Mouse (Mus musculus): ENCODE data around the gene Prss46. TPM values are rescaled to one million over a fixed set of nuclear protein-coding genes. Genes with fewer than 3 reads are reported as not detected.

The Prss46 gene
- polyA plus RNA-seq, 1 experiment from 2014 or later: not detected

GRCm38 (mm10) chr9:110890026-110890783, 45.9 kb downstream of the Prss46 start:
- peaks cover 28% of the 10 kb centered on the region for H3K27me3 ChIP-seq (ENCODE audit: poor library complexity, severe bottlenecking)
- no peaks in the 10 kb centered on the region for H3K36me3 ChIP-seq (replicated peaks)
- H3K27ac ChIP-seq: no peak overlapping the region
- no peaks in the 10 kb centered on the region for H3K9me3 ChIP-seq
- 13% methylated on average over 21 of the region's 21 CpGs for WGBS
- no peak overlapping the region for H3K4me3 ChIP-seq
- peaks cover 37% of the 10 kb centered on the region for H3K4me1 ChIP-seq
- DNase-seq (ENCODE audit: extremely low spot score, low spot score): no peak

GRCm38 (mm10) chr9:110891077-110891828, 46.9 kb downstream of the Prss46 start:
- Histone ChIP-seq H3K27ac (peak overlapping the region; percentile 13; the same call in 1 of the 2 replicates), H3K9me3 (no peaks in the 10 kb centered on the region), H3K36me3 (replicated peaks) (no peaks in the 10 kb centered on the region), H3K4me1 (peaks cover 47% of the 10 kb centered on the region), H3K4me3 (no peak overlapping the region), H3K27me3 (ENCODE audit: poor library complexity, severe bottlenecking) (peaks cover 34% of the 10 kb centered on the region)
- WGBS: 85% methylated on average over 12 of the region's 12 CpGs
- DNase-seq (ENCODE audit: extremely low spot score, low spot score): no peak

GRCm38 (mm10) chr9:110892552-110892951, 48.2 kb downstream of the Prss46 start:
- H3K27me3 ChIP-seq (ENCODE audit: poor library complexity, severe bottlenecking): peaks cover 37% of the 10 kb centered on the region
- peaks cover 49% of the 10 kb centered on the region for H3K4me1 ChIP-seq
- H3K36me3 ChIP-seq (replicated peaks): no peaks in the 10 kb centered on the region
- DNase-seq (ENCODE audit: extremely low spot score, low spot score): no peak
- H3K27ac ChIP-seq: no peak overlapping the region
- no peak overlapping the region for H3K4me3 ChIP-seq
- 91% methylated on average over 3 of the region's 3 CpGs for WGBS
- no peaks in the 10 kb centered on the region for H3K9me3 ChIP-seq

- WGBS: 72% methylated on average over 10 of the region's 10 CpGs
- H3K4me1 ChIP-seq: peaks cover 44% of the 10 kb centered on the region
- no peak for DNase-seq (ENCODE audit: extremely low spot score, low spot score)
Observed at GRCm38 (mm10) chr9:110893429-110893828, 49.1 kb downstream of the Prss46 start.

GRCm38 (mm10) chr9:110895507-110895906, 51.2 kb downstream of the Prss46 start:
- H3K4me1 ChIP-seq: peaks cover 31% of the 10 kb centered on the region
- H3K27ac ChIP-seq: peak overlapping the region; percentile 44
- H3K4me3 ChIP-seq: peak overlapping the region; percentile 35; the same call in 1 of the 2 replicates
- peaks cover 34% of the 10 kb centered on the region for H3K27me3 ChIP-seq (ENCODE audit: poor library complexity, severe bottlenecking)
- no peaks in the 10 kb centered on the region for H3K36me3 ChIP-seq (replicated peaks)
- H3K9me3 ChIP-seq: no peaks in the 10 kb centered on the region
- DNase-seq (ENCODE audit: extremely low spot score, low spot score): no peak
- WGBS: 48% methylated on average over 5 of the region's 5 CpGs

More at GRCm38 (mm10) chr9:110893429-110893828, 49.1 kb downstream of the Prss46 start:
- H3K9me3 ChIP-seq: no peaks in the 10 kb centered on the region
- no peak overlapping the region for H3K4me3 ChIP-seq
- no peaks in the 10 kb centered on the region for H3K36me3 ChIP-seq (replicated peaks)
- no peak overlapping the region for H3K27ac ChIP-seq
- peaks cover 43% of the 10 kb centered on the region for H3K27me3 ChIP-seq (ENCODE audit: poor library complexity, severe bottlenecking)

- peak overlapping the region; percentile 35 for H3K4me3 ChIP-seq
- H3K9me3 ChIP-seq: no peaks in the 10 kb centered on the region
- peak overlapping the region; percentile 44 for H3K27ac ChIP-seq
- H3K4me1 ChIP-seq: peaks cover 26% of the 10 kb centered on the region
- H3K27me3 ChIP-seq (ENCODE audit: poor library complexity, severe bottlenecking): peaks cover 34% of the 10 kb centered on the region
- WGBS: 21% methylated on average over 7 of the region's 7 CpGs
- no peak for DNase-seq (ENCODE audit: extremely low spot score, low spot score)
- H3K36me3 ChIP-seq (replicated peaks): no peaks in the 10 kb centered on the region
Observed at GRCm38 (mm10) chr9:110895994-110896393, 51.7 kb downstream of the Prss46 start.

GRCm38 (mm10) chr9:110896595-110896994, 52.3 kb downstream of the Prss46 start:
- Histone ChIP-seq H3K27ac (peak overlapping the region; percentile 44), H3K4me1 (peaks cover 22% of the 10 kb centered on the region), H3K27me3 (ENCODE audit: poor library complexity, severe bottlenecking) (peaks cover 34% of the 10 kb centered on the region), H3K4me3 (peak overlapping the region; percentile 35), H3K9me3 (no peaks in the 10 kb centered on the region), H3K36me3 (replicated peaks) (no peaks in the 10 kb centered on the region)
- DNase-seq (ENCODE audit: extremely low spot score, low spot score): peak; percentile 60
- WGBS: 4% methylated on average over 6 of the region's 6 CpGs

- 71% methylated on average over 10 of the region's 10 CpGs for WGBS
- no peaks in the 10 kb centered on the region for H3K9me3 ChIP-seq
- no peak overlapping the region for H3K27ac ChIP-seq
- no peak for DNase-seq (ENCODE audit: extremely low spot score, low spot score)
- H3K4me3 ChIP-seq: no peak overlapping the region
- H3K36me3 ChIP-seq (replicated peaks): no peaks in the 10 kb centered on the region
- H3K27me3 ChIP-seq (ENCODE audit: poor library complexity, severe bottlenecking): peaks cover 21% of the 10 kb centered on the region
- peaks cover 17% of the 10 kb centered on the region for H3K4me1 ChIP-seq
Observed at GRCm38 (mm10) chr9:110899451-110900008, 55.2 kb downstream of the Prss46 start.

- no peaks in the 10 kb centered on the region for H3K9me3 ChIP-seq
- no peak overlapping the region for H3K27ac ChIP-seq
- H3K4me3 ChIP-seq: no peak overlapping the region
- peaks cover 8% of the 10 kb centered on the region for H3K4me1 ChIP-seq
- 87% methylated on average over 6 of the region's 6 CpGs for WGBS
- H3K36me3 ChIP-seq (replicated peaks): no peaks in the 10 kb centered on the region
- peaks cover 9% of the 10 kb centered on the region; the same call in 1 of the 2 replicates for H3K27me3 ChIP-seq (ENCODE audit: poor library complexity, severe bottlenecking)
- DNase-seq (ENCODE audit: extremely low spot score, low spot score): no peak
Observed at GRCm38 (mm10) chr9:110901204-110901603, 56.9 kb downstream of the Prss46 start.

GRCm38 (mm10) chr9:110902271-110902670, 58.0 kb downstream of the Prss46 start:
- DNase-seq (ENCODE audit: extremely low spot score, low spot score): no peak
- Histone ChIP-seq H3K4me1 (no peaks in the 10 kb centered on the region), H3K27ac (no peak overlapping the region), H3K9me3 (peaks cover 3% of the 10 kb centered on the region; the same call in 1 of the 2 replicates), H3K4me3 (no peak overlapping the region), H3K36me3 (replicated peaks) (no peaks in the 10 kb centered on the region), H3K27me3 (ENCODE audit: poor library complexity, severe bottlenecking) (peaks cover 9% of the 10 kb centered on the region; the same call in 1 of the 2 replicates)
- 92% methylated on average over 4 of the region's 4 CpGs for WGBS
